Mouse (Mus musculus) splenic B cell, adult 2 months (primary cell): ENCODE data around the gene Kcnj16.

Experiments
- DNase-seq: peaks from one replicate; pipeline ENCODE4 v3.0.0-alpha.2; 2011; ENCODE audit warnings: low read depth, low spot score
- H3K27me3 ChIP-seq: 2 replicates; pipeline ENCODE4 v1.6.1; 2012; ENCODE audit warnings: mild to moderate bottlenecking, low read length, moderate library complexity, mixed read lengths; ENCODE audit not compliant: control insufficient read depth, poor library complexity, insufficient read depth, severe bottlenecking
- H3K36me3 ChIP-seq: 2 replicates; pipeline ENCODE4 v1.6.1; 2012; ENCODE audit warnings: mild to moderate bottlenecking, low read length, moderate library complexity, mixed read lengths; ENCODE audit not compliant: control insufficient read depth, poor library complexity, insufficient read depth, severe bottlenecking

The Kcnj16 gene

DNA sequence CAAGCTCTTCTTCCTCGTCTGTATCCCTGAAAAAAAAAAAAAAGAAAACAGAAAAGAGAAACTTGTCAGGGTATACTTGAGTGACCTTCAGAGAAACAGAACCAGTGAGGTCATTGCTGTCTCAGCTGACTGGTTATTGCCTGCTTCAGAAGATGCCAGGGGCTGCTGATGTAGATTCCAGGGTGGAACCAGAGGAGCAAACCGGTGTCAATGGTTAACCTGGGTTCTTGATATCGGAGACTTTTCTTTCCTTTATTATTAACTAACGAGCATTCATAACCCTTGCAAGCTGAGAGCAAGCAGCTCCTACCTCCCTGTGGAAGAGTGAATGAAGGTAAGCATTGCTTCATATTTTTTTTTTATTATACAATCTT lies at the start of gene Kcnj16:
Gene Kcnj16, plus strand, starts transcription at position 272 of the 374 bp plus-strand sequence.
- no peaks in the 10 kb centered on the region for H3K27me3 ChIP-seq
- no peak for DNase-seq
- no peaks in the 10 kb centered on the region for H3K36me3 ChIP-seq

DNA sequence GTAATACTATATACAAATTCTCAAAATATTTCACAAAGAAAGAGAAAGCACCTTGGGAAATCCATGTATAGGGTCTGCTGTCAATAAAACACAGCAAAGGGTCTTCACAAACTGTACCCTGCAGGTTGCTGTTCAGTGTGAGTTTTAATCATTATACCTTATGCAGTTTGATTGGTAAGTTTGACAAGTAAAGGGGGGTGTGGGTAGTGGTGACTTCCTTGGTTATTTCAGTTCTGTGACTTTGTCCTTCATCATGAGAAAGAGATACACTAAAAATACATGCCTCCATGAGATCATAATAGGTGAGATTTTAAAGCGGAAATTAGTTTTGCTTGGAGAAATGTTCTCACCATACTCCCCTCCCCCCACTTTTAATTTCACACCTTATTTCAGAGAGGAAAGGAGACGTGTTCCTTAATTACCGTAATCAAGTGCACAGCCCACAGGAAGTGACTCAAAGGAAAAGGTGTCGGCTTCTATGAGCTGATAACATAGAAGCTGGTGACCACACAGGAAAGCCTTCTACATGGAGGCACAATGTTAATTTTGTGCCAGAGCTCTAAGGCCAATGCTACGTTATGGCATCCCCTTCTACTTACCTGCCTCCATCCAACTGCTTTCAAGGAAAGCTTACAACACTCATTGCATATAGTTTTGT lies 48.9 kb upstream of the Kcnj16 start:
- DNase-seq = peak; percentile 6

DNA sequence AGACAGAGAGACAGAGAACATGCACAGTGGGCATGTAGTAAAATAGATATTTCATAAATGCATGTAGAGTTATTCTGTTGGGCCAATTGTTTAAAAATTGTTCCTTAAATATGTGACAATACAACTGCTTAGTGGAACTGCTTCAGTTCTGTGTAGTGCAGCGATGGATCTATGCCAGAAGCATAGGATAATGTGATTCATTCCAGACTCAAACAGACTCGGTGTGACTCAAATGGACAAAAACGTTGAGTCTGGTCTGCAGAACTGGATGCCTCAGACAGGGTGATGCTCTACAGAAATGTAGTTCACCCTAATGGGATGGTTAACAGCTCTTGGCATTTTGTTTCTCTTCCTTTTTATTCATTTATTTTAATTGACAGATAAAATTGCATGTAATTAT lies 32.1 kb upstream of the Kcnj16 start:
- Histone ChIP-seq H3K36me3 (no peaks in the 10 kb centered on the region), H3K27me3 (no peaks in the 10 kb centered on the region)
- DNase-seq = no peak

More for the DNA sequence above, 48.9 kb upstream of the Kcnj16 start:
- H3K36me3 ChIP-seq = no peaks in the 10 kb centered on the region
- H3K27me3 ChIP-seq = no peaks in the 10 kb centered on the region

DNA sequence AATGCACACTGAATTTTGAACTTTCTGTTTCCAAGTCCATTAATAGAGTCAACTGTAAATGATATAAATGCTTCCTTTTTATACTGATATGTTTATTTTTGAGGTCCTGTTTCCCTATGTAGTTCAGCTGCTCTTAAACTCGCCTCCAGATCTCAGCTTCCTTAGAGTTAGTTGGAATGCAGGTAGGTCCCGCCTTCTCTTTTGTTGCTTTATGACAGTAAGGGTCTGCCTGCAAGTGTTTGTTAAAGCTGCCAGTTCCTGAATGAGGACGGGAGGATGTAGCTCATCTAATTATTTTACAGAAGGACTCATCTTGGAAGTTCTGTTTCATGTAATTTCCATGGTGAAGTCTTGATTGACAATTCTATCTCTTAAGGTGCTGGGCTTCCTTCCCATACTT lies 25.6 kb upstream of the Kcnj16 start:
- H3K27me3 ChIP-seq = no peaks in the 10 kb centered on the region; the same call in 1 of the 2 replicates
- DNase-seq = no peak
- no peaks in the 10 kb centered on the region for H3K36me3 ChIP-seq

DNA sequence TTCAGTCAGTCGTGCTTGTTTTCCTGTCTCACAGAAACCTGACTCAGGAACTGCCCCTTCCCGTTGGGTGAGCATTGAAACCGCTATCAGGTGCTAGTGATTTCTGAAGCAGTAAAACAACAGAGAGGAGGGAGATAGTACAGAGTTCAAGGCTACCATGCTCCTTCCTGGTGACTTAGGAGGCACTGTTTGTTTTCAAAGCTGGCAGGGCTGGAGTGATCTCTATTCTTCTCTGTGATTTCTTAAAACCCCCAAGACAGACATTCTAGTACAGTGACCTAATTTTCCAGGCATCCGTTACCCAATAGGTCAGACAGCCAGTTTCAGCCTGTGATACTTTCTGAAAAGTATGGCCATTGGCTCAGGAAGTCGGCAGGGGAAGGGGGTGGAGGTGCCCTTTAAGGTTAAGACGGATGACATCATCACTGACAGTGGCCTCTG lies 25.1 kb upstream of the Kcnj16 start:
- no peaks in the 10 kb centered on the region for H3K36me3 ChIP-seq
- no peaks in the 10 kb centered on the region; the same call in 1 of the 2 replicates for H3K27me3 ChIP-seq
- peak; percentile 12 for DNase-seq

DNA sequence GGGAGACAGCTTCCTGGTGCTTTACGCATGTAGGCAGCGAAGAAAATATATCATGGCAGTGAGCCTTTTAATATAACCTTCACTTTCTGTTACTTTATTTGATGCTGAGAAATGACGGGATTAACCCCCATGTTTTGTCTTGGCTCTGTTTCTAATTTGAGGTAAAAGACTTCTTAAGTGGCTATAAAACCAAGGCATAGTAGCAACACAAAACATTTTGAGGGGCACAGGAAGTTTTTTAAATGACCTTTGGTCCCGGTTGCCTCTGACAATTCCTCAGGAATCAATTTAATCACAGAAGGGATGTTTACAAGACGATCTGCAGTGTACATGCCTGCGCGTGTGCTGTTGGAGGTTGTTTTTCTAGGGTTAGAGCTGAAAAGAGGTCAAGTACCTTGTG lies 11.2 kb upstream of the Kcnj16 start:
- no peaks in the 10 kb centered on the region for H3K36me3 ChIP-seq
- no peaks in the 10 kb centered on the region for H3K27me3 ChIP-seq
- DNase-seq = no peak

DNA sequence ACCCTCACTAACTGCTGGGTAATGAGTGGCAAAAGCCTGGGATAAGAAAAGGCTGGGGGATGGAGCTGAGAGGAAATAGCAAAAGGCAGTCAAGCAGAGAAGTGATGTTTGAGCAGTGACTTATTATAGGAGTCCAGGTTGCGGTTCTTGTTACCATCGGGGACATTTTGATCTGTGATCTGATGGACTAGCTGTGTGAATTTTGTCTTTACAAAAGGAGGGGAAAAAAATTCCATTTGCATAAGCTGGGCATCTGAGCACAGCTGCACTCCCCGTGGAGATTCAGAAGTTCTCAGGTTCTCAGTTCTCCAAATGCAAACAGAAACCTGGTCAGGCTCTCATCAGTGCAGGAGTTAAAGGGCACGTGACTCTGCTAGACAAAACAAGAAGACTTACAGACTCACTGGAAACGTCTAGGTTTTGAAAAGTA lies 6.2 kb upstream of the Kcnj16 start:
- Histone ChIP-seq H3K27me3 (no peaks in the 10 kb centered on the region), H3K36me3 (no peaks in the 10 kb centered on the region)
- peak; percentile 76 for DNase-seq

DNA sequence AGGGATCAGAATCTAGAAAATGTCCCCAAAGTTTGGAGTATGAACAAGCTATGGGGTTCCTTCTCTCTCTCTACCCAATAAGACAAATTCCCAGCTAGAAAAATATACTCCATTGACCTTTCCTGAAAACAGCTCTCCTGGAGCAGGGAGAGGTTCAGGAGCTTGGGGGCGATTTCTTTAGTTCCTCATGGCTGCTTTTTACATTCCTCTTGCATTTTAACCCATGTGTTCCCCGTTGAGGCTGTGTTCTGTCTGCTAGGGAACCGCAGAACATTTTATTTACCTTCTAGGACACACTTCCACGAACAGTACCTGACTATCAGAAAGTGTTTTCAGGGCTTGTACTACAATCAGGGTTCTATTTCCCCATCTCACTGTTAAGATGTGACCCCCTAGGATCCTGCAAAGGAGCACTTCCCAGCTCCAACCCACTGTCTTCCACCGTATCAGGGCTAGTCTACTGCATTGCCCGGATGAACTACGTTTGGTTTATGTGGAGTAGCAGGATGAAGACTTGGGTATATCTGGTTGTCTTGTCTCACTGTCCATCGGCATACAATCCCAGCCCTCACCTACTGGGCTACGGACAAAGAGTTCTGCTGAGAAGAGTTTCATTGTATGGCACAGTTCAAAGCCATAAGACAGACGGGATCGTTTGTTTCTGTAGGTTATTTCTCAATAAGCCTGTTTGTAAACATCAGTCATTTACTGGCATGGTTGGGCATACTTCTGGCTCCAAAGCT lies 643 bp upstream of the Kcnj16 start:
- H3K36me3 ChIP-seq = no peaks in the 10 kb centered on the region
- DNase-seq = no peak
- H3K27me3 ChIP-seq = no peaks in the 10 kb centered on the region

DNA sequence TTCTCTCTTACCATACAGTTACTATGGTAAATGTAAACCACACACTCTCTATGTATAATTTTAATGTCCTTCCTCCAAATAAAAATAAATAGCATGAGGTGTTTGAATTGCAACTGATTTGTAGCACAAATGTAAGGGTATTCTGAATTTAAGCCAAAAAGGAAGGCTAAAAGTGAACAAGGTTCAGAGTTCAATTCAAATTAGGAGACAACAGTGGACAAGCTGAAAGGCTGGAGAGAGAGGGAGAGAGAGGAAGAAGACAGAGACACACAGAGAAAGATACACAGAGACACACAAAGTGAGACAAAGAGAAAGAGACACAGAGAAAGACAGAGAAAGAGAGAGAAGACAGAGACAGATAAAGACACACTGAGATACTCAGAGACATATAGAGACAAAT lies 1.1 kb downstream of the Kcnj16 start:
- Histone ChIP-seq H3K36me3 (no peaks in the 10 kb centered on the region), H3K27me3 (no peaks in the 10 kb centered on the region)
- no peak for DNase-seq

DNA sequence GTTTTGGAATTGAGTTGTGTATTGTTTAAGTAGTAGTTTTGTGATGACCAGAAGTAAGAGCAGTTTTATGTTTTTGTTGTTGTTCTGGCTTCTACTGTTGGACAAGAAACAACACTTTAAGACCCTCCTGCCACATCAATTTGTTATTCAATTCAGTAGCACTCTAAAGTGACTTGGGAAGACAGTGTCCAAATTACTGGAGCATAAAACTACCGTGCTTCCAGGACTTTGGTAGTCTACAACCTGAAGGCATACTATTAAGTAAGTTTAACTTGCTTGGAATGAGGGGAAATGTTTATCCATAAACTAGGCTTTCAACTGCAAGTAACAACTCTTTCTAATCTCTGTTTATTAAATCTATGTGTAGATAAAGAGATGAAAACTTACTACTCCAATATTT lies 17.7 kb downstream of the Kcnj16 start:
- H3K27me3 ChIP-seq = no peaks in the 10 kb centered on the region
- H3K36me3 ChIP-seq = no peaks in the 10 kb centered on the region

DNA sequence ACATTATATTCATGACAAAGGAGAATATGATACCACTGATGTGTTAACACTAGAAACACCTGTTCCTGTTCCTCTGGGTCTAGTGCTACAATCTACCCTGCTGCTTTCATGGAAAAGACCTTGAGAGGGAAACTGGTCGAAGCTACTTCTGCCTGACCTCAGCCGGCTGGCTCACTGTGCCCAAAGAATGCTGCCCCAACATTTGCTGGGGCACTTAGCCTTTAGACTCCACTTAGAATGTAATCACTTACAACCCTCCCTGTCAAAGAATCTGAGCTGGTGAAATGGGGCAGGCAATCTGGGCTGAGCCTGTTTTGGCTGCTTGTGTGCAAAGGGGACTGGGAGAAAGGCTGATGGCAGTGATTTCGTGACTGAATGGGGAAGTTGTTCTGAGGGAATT lies 18.1 kb downstream of the Kcnj16 start:
- H3K36me3 ChIP-seq = no peaks in the 10 kb centered on the region
- no peaks in the 10 kb centered on the region for H3K27me3 ChIP-seq
- no peak for DNase-seq

More for the DNA sequence above, 17.7 kb downstream of the Kcnj16 start:
- no peak for DNase-seq

DNA sequence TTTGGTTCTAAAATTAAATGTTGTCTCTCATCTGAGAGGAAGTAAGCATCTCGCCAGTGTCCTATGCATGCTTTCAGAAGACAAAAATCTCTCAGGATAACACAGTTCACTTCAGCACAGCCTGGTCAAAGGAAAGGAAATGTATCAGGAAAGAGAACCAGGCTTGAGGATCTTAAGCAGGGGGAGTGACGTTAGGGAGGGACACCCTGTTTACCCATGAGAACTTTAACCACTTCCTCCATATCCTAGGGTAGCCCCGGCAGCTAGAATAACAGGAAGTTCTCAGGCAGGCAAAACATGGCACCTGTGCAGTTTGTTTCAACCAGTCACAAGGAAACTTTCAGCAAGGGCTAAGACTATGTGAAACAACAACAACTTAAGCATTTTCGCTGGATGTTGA lies 25.8 kb downstream of the Kcnj16 start:
- Histone ChIP-seq H3K36me3 (no peaks in the 10 kb centered on the region), H3K27me3 (no peaks in the 10 kb centered on the region)
- DNase-seq = peak; percentile 68

DNA sequence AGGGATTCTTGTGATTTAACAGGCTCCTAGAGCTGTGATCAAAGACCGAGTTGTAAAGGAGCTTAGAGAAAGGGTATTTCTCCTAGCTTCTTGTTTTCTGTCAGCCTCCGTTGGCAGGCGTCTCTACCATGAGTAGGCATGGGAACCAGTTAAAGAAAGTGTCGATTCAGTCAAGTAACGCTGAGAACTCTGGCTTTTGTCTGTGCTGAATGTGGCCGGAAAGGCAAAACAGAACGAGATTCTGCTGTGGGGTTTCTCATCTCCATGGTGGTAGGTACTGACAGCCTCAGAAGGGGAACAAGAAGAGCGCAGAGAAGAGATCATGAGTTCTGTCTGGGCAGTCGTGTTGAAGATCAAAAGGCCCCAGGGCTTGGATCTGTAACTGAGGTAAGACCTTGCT lies 29.4 kb downstream of the Kcnj16 start:
- DNase-seq = peak; percentile 19
- Histone ChIP-seq H3K27me3 (no peaks in the 10 kb centered on the region), H3K36me3 (no peaks in the 10 kb centered on the region)

DNA sequence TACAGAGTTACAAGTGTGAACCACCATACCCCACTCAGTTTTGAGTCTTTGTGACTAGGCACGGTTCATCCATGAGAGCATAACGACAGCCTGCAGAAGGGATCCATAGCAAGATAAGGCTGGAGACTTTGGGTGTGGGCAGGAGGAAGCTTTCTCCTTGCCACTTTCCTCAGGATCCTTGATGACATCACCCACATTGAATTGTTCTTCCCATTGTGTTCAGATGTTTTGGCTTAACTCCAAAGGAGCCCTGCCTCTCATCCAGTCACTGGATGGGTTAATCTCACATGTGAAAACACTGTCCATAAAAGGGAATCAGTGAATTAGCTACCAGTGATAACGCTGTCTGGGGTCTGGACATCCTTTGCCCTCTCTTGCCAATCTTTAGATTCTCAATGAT lies 37.3 kb downstream of the Kcnj16 start:
- no peaks in the 10 kb centered on the region for H3K27me3 ChIP-seq

DNA sequence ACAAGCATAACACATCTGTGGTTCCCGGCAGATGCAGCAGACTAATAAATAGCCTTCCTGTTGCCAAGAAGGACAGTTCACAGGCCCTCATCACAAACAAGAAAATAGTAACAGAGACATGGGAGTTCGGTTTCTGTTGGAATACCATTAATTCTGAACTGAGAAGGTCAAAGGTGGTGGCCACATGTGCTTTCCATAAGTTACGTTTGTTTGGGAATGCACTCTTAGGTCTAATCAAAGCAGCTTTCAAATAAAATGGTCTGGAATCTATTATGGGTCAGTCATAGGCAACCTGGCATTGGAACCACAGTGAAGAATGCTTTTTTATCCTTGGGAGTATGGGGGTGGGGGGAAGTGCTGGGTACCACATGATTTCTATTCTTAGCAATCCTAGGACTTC lies 41.6 kb downstream of the Kcnj16 start:
- H3K36me3 ChIP-seq = no peaks in the 10 kb centered on the region
- DNase-seq = no peak

More for the DNA sequence above, 37.3 kb downstream of the Kcnj16 start:
- no peak for DNase-seq
- H3K36me3 ChIP-seq = no peaks in the 10 kb centered on the region

More for the DNA sequence above, 41.6 kb downstream of the Kcnj16 start:
- no peaks in the 10 kb centered on the region for H3K27me3 ChIP-seq
